Mouse (Mus musculus): Measurements from ENCODE around the gene Polr3gl. TPM values are rescaled to one million over a fixed set of nuclear protein-coding genes. Genes with fewer than 3 reads are reported as not detected.
"Not testable (repeated sequence)": the region's sequence is repeated elsewhere in the genome, so short reads cannot be mapped to it uniquely, and the experiment has no call there.

Gene Polr3gl
- 63.6 and 63.9 TPM in 2 replicates for total RNA-seq (2017)

DNA sequence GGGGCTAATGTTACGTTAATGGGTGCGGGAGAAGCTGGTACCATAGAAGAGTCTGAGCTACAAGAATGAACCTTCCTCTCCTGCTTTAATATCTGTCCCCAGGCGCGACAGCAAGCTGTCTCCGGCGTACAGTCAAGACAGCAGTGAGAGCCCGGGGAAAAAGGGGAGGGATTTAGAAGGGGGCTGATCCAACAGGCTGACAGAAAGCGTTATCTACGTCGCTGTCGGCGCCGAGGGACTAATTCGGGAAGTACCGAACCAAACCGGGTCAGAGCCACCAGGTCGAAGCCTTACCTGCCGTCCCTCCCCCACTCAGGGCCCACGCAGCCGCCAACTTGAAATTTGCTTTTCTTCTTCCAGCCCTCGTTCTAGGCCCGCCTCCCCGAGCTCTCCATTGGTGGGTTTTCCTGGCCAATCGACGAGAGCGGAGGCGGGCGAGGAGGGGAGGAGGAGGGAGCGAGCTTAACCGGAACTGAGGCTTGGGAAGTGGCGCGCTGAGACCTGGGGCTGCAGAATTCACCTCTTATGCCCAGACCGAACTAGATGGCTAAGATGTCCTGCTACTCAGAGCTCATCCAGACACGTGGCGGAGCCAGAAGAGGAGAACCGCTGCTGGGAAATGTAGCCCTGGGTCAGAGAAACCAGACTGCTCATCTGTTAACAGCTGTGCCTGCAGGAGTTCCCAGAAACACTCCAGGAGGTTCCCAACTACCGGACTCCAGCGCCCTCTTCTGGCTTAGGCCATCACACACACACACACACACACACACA is at the start of gene Polr3gl:
Polr3gl (minus strand) TSS at position 392 of the 771 bp plus-strand sequence.
- ATAC-seq (ENCODE audit: extremely low read depth, insufficient number of reproducible peaks, low FRiP score, poor library complexity, severe bottlenecking): peak; percentile 93

DNA sequence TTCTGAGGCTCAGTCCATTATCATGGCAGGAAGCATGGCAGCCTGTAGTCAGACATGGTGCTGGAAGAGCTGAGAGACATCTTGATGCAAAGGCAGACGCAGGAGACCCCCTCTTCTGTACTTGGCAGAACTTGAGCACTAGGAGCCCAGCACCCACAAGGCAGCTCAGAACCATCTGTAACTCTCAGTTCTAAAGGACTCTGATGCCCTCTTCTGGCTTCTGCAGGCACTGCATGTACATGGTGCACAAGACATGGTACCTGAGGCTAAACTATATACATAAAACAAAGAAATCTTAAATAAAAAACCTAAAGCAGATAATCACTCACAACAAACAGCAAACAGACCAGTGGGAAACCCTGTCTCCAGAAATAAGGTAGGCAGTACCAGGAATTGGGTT is 45.2 kb upstream of the Polr3gl start:
- ATAC-seq (ENCODE audit: extremely low read depth, insufficient number of reproducible peaks, low FRiP score, poor library complexity, severe bottlenecking): peak; percentile 63; the same call in 1 of the 2 replicates

DNA sequence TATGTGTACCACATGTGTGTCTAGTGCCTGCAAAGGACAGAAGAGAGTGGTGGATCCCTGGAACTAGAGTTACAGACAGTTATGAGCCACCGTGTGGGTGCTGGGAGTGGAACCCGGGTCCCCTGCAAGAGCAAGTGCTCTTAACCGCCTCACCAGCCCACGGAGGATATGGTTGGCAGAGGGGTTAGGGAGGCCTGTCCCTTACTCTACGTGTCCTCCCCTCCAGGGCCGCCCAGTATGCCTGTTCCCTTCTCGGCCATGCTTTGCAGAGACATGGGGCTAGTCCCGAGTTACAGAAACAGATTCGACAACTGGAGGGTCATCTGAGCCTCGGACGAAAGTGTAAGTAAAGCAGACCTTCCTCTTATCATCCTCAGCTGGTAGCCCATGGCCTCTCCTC is 42.5 kb upstream of the Polr3gl start:
- no peak for ATAC-seq (ENCODE audit: extremely low read depth, insufficient number of reproducible peaks, low FRiP score, poor library complexity, severe bottlenecking)

DNA sequence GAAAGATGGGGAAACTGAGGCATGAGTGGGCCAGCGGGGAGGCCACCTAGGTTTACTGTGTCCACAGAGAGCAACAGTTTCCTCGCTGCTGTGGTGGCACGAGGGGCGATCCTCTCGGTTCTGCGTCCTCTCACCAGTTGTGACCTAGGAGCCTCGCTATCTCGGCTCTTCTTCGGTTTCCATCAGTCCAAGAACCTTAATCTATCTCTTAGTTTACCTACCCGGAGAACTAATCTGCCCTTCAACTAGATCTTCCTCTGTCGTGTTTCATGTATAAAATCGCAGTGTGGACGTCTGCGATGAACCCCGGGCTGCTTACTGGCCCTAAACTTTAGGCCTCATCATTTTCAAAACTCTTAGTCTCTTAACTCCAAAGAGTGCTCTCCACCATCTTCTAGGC is 41.9 kb upstream of the Polr3gl start:
- ATAC-seq (ENCODE audit: extremely low read depth, insufficient number of reproducible peaks, low FRiP score, poor library complexity, severe bottlenecking): peak; percentile 1; the same call in 1 of the 2 replicates

DNA sequence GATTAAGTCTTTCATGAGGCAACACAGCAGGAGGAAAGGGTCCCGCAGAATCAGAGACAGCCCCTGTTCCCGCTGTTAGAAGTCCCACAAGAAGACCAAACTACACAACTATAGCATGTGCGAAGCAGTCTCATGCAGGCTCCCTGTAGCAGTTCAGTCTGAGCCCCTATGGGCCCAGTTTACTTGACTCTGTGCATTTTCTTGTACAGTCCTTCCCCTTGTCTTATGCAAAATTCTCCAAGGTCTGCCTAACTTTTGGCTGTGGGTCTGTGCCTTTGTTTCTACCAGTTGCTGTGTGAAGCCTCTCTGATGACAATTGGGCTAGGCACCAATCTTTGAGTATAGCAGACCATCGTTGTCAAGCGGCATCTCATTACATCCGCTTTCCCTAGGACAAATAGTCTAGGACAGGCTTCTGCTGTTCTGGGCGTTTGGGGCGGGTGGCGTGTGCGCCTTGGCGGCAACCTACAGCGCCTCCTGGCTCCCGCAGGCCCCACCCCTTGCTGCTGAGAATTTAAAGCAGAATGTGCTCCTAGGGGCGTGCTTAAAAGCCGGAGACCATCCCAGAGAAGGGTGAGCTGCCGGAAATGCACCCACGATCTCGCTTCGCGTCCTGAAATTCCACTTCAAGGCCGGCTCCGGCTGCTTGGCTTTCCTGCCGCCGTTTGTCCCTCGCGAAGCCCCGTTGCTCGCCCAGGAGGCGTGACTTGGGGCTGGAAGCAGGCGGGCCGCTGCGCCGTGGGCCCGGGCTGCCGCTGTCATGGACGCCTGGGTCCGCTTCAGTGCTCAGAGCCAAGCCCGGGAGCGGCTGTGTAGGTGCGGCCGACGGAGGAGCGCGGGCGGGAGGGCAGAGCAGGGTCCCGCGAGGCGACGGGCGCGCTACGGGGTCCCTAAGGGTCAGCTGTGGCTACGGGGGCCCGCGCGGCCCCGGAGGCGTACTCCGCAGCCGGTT is 41.2 kb upstream of the Polr3gl start, which contains the start of the genes Pex11b and Gm42957:
Pex11b (plus strand) TSS at position 449 of the 952 bp plus-strand sequence.
Gm42957 (plus strand) TSS at position 547 of the 952 bp plus-strand sequence.
- peak; percentile 59 for ATAC-seq (ENCODE audit: extremely low read depth, insufficient number of reproducible peaks, low FRiP score, poor library complexity, severe bottlenecking)

DNA sequence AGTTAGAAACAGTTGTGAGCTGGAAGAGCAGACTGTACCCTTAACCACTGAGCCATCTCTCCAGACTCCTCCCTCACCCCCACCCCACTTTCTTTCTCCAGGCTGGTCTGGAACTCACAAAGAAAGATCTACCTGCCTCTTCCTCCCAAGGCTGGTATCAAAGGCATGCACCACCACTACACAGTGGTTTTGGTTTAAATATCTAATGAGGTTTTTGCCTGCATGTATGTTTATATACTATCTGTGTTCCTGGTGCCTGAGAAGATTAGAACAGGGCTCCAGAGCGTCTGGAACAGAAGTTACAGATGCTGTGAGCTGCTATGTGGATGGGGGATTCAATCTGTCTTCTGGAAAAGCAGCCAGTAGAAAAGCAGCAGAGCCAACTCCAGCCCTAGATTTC is 40.0 kb upstream of the Polr3gl start:
- ATAC-seq (ENCODE audit: extremely low read depth, insufficient number of reproducible peaks, low FRiP score, poor library complexity, severe bottlenecking): no peak

DNA sequence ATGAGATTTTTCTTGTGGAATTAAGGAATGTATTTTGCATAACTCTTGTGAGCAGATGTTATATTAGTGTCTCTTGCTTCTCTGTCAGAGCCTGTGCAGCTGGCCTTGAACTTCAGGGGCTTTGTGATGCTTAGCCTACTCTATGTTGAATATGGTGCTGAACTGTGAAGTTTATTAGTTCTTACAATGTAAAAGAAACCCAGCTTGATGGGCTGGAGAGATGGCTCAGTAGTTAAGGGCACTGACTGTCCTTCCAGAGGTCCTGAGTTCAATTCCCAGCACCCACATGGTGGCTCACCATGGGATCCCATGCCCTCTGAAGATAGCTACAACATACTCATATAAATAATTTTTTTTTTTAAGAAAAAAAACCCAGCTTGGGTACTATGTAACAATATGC is 38.1 kb upstream of the Polr3gl start:
- no peak for ATAC-seq (ENCODE audit: extremely low read depth, insufficient number of reproducible peaks, low FRiP score, poor library complexity, severe bottlenecking)

DNA sequence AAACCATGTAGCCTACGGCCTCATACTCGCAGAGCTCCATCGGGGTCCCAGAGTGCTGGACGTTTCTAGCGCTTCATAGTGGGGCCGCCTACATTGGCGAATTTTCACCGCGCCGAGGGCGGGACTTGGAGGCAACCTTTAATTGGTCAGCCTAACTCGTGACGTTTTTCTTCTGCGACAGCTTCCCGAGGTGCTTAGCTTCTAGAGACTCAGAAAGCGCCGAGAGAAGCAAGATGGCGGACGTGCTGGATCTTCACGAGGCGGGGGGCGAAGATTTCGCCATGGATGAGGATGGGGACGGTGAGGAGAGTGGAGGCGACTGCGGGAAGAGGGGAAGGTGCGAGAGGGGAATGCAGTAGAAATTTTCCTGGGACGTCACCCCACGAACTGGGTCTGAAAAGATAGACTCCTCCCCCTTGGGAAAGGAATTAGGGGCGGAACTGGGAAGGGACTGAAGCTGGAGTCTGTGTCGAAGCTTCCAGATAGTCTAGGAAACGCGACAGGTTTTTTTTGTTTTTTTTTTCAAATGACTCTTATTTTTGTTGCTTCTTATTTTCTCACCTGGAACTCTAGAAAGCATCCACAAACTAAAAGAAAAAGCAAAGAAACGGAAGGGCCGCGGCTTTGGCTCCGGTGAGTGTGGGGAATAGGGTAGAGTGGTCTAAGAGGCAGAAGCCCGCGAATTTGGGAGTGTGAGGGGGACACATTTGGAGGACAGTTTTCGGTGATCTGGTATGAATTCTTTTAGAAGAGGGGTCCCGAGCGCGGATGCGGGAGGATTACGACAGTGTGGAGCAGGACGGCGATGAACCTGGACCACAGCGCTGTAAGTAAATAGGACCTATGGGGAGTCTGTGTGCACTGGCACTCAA is 36.0 kb upstream of the Polr3gl start, which contains the start of gene Rbm8a:
Rbm8a (plus strand) TSS at position 205 of the 872 bp plus-strand sequence.
- peak; percentile 99 for ATAC-seq (ENCODE audit: extremely low read depth, insufficient number of reproducible peaks, low FRiP score, poor library complexity, severe bottlenecking)

DNA sequence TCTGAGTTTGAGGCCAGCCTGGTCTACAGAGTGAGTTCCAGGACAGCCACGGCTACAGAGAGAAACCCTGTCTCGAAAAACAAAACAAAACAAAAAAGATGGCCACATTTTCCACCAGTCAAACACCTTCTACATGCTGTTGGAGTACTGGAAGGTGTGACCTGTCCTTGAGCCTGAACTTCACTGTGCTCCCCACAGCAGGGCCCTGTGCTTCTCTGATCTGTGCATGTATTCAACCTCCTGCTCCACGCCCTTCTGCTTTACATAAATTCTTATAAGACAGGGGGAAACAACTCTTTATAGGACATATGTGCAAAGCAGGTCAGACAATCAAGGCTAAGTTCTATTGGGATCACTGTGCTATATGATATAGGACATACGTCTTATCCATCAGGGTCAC is 29.2 kb upstream of the Polr3gl start:
- ATAC-seq (ENCODE audit: extremely low read depth, insufficient number of reproducible peaks, low FRiP score, poor library complexity, severe bottlenecking): no peak

DNA sequence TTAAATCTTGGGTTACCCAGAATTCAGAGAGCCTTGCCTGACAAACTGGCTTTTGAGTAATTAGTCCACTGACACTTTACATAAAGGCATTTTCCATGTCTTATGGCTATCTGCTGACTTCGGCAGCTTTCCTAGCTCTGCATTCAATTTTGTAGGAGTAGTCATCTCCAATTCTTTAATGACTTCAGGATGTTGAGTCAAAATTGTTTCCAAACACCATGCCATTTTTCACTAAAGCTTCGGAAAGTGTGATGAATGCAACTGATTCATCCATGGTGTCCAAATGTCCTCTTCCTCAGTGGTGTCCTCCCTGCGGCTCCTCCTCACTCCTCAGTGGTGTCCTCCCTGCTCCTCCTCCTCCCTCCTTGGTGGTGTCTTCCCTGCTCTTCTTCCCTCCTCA is 24.0 kb upstream of the Polr3gl start:
- ATAC-seq (ENCODE audit: extremely low read depth, insufficient number of reproducible peaks, low FRiP score, poor library complexity, severe bottlenecking): no peak

DNA sequence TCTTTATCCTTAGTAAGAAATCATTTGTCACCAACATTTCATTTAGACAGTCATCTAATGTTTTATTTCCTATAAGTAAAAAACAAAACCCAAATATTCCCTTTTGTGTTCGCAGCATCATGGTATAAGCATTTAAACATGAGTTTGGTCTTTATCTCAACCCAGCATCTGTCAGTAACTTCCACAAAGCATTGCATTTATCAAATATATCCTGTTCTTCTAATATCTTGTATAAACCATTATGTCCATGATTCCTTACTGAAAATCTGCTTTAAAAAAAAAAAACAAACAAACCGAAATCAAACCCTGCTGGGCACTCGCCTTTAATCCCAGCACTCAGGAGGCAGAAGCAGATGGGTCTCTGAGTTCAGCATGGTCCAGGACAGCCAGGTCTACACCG is 12.6 kb upstream of the Polr3gl start:
- no peak for ATAC-seq (ENCODE audit: extremely low read depth, insufficient number of reproducible peaks, low FRiP score, poor library complexity, severe bottlenecking)

DNA sequence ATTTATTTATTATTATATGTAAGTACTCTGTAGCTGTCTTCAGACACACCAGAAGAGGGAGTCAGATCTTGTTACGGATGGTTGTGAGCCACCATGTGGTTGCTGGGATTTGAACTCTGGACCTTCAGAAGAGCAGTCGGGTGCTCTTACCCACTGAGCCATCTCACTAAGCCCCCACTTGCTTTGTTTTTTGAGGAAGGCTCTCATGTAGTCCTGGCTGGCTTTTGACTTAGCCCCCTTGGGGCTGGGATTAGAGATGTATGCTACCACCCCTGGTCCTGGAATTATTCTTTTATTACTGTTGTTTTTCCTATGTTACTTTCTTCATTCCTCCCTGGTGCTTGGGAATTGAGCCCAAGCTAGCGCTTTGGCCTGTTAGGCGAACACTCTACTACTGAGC is 12.0 kb upstream of the Polr3gl start:
- not testable (repeated sequence) for ATAC-seq (ENCODE audit: extremely low read depth, insufficient number of reproducible peaks, low FRiP score, poor library complexity, severe bottlenecking)

DNA sequence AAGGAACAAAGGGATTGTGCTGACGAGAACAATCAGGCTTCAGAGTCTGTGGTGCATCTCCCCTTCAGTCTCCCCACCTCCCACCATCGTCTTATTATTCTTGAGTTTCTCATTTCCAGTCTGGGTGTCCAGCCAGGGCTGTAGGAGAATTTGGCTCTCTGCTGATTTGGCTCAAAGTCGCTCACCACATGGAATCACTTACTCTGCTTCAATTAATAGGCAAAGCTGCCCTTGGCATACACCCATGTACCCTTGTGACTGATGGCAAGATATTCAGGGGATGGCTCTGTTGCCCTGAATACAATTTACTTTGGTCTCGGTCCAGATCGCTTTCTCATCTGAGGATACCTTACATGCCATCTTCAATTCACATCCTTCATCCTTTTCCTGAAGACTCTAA is 9.3 kb upstream of the Polr3gl start:
- ATAC-seq (ENCODE audit: extremely low read depth, insufficient number of reproducible peaks, low FRiP score, poor library complexity, severe bottlenecking): no peak

DNA sequence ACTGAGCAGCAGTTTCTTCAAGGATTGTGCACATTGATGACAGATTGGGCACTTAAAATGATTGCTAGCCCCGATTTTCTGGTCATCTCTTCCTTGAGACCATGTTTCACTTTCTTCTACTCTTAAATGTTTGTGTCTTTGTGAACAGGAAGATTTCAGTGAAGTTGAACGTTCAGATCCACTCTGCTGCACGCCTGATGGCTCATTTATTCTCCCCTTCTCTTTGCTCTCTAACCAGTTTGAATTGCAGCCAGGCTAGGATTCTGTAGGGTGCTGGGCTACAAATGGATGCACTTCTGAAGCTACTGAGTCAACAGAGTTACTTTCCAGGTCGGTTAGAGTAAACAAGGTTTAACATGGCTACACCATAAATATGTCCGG is 8.7 kb upstream of the Polr3gl start:
- ATAC-seq (ENCODE audit: extremely low read depth, insufficient number of reproducible peaks, low FRiP score, poor library complexity, severe bottlenecking): no peak

DNA sequence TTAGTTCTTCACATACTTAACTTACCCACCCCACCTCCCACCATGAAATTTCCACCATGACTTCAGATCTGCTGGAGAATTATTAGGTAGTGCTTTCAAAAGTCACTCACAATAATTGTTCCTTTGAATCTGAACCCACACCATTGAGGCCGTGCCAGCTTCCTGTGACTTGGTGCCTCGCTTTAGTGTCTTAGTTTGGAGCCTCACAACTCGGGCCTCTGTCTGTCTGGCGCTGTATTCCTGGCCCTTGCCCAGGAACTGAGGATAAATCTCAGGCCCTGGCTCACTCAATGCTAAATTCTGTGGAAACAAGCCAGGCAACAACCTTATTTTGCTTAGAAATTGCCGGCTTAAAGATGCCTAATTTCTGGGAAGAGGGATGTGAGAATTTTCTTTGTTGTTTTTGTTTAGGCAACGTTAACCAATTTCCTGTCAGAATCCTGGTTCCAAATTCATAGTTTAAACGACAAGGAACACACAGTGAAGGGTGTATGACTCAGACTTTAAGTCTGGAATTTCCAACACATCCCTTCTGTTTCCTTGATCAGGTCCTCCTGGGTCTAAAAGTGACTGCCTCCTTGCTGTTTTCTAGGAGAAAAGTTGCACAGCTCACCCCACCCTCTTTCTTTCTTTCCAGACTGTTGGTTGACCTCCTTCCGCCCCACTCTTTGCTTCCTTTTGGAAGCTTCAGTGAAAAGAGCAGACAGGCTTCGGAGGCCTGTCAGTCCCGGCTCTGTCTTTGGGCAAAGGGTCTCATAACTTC is 8.1 kb upstream of the Polr3gl start:
- no peak for ATAC-seq (ENCODE audit: extremely low read depth, insufficient number of reproducible peaks, low FRiP score, poor library complexity, severe bottlenecking)

DNA sequence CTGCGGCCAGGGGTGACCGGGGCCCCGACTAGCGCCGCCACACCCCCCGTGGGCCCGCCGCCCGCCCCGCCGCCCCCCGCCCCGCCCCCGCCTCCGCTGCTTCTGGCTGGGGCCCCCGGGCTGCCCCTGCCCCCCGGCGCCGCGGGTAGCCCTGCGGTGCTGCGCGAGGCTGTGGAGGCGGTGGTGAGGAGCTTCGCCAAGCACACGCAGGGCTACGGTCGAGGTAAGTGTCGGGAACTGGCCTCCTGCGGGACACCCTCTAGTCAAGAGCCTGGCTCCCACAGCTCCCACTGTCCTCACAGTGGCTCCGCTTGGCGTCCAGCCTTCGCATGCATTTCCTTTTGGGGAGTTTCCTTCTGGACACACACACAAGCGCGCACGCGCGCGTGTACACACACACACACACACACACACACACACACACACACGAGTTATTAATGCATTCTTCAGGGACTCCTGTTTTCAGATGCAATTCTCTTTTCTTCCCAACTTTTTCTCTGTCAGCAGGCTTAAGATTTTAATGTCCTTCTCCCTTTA is 7.3 kb upstream of the Polr3gl start:
- no peak for ATAC-seq (ENCODE audit: extremely low read depth, insufficient number of reproducible peaks, low FRiP score, poor library complexity, severe bottlenecking)

DNA sequence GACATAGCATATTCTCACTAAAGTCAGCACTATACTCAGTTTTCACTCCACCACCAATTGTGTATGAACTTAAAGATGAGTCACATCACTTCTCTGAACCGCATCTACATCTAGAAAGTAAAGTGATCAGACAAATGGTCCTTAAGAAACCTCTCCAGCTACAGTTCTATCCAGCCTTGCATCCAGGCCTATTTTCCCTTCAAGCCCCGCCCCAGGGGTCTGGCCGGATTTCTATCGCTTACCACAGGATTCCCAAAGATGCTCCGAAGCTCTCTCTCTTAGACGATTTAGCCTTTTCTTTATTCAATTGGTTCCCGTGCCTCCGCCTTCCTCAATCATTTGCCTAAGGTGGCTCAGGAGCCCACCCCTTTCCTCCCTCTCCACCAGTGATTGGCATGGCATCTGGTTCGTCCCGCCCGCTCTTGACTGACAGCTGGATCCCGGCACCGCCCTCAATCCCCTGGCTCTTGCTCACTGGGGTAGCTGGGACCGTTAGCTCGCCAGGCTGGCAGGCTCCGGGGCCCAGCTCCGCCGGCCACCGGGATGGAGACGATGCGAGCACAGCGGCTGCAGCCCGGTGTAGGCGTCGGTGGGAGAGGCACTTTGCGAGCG is 6.8 kb upstream of the Polr3gl start, which contains the start of gene Lix1l:
Lix1l (plus strand) TSS at position 511 of the 612 bp plus-strand sequence.
- ATAC-seq (ENCODE audit: extremely low read depth, insufficient number of reproducible peaks, low FRiP score, poor library complexity, severe bottlenecking): peak; percentile 88
